Mouse (Mus musculus): ENCODE data around the gene 6030468B19Rik.
"Not testable (repeated sequence)": the region's sequence is repeated elsewhere in the genome, so short reads cannot be mapped to it uniquely, and the experiment has no call there.

The 6030468B19Rik gene

GRCm38 (mm10) chr11:117829671-117830215 is 32.3 kb downstream of the 6030468B19Rik start:
- peak; percentile 70 for DNase-seq

- peak; percentile 56 for DNase-seq
Observed at GRCm38 (mm10) chr11:117830401-117830800, 32.9 kb downstream of the 6030468B19Rik start.

- peak; percentile 87 for DNase-seq
Observed at GRCm38 (mm10) chr11:117832086-117832969, 34.9 kb downstream of the 6030468B19Rik start.

GRCm38 (mm10) chr11:117833509-117833908 is 36.0 kb downstream of the 6030468B19Rik start:
- not testable (repeated sequence) for DNase-seq

GRCm38 (mm10) chr11:117834086-117834485 is 36.6 kb downstream of the 6030468B19Rik start:
- DNase-seq, result no peak

GRCm38 (mm10) chr11:117836306-117836705 is 38.8 kb downstream of the 6030468B19Rik start:
- DNase-seq, result peak; percentile 71

GRCm38 (mm10) chr11:117838572-117838971 is 41.1 kb downstream of the 6030468B19Rik start:
- DNase-seq, result no peak

GRCm38 (mm10) chr11:117839021-117839420 is 41.6 kb downstream of the 6030468B19Rik start:
- no peak for DNase-seq

- DNase-seq, result no peak
Observed at GRCm38 (mm10) chr11:117840910-117841309, 43.5 kb downstream of the 6030468B19Rik start.

GRCm38 (mm10) chr11:117843434-117843833 is 46.0 kb downstream of the 6030468B19Rik start:
- DNase-seq, result no peak

- no peak for DNase-seq
Observed at GRCm38 (mm10) chr11:117844997-117845396, 47.5 kb downstream of the 6030468B19Rik start.

GRCm38 (mm10) chr11:117845651-117846050 is 48.2 kb downstream of the 6030468B19Rik start:
- DNase-seq, result no peak

GRCm38 (mm10) chr11:117846640-117847039 is 49.2 kb downstream of the 6030468B19Rik start:
- no peak for DNase-seq

GRCm38 (mm10) chr11:117847593-117848215 is 50.2 kb downstream of the 6030468B19Rik start:
- DNase-seq, result no peak

GRCm38 (mm10) chr11:117848271-117848984 is 51.0 kb downstream of the 6030468B19Rik start:
- peak; percentile 57 for DNase-seq

- peak; percentile 97 for DNase-seq
Observed at GRCm38 (mm10) chr11:117848985-117849671, 51.7 kb downstream of the 6030468B19Rik start, which contains the start of gene Birc5. Birc5 (plus strand) TSS chr11:117849251.

- DNase-seq, result no peak
Observed at GRCm38 (mm10) chr11:117852875-117853274, 55.4 kb downstream of the 6030468B19Rik start.

- no peak for DNase-seq
Observed at GRCm38 (mm10) chr11:117854241-117854640, 56.8 kb downstream of the 6030468B19Rik start.

- DNase-seq, result no peak
Observed at GRCm38 (mm10) chr11:117855360-117855759, 57.9 kb downstream of the 6030468B19Rik start.

- no peak for DNase-seq
Observed at GRCm38 (mm10) chr11:117855975-117856374, 58.5 kb downstream of the 6030468B19Rik start.

Data from lung, postnatal 10 days (tissue).